Mouse (Mus musculus) induced T-regulatory cell, adult 2 months (primary cell): ENCODE results near the gene Etnk1.

ENCODE experiments used
- DNase-seq: peaks from one replicate; pipeline ENCODE4 v3.0.0-alpha.2; 2012; ENCODE audit warnings: low read depth

Gene Etnk1

GRCm38 (mm10) chr6:143216221-143216620 lies 49.2 kb downstream of the Etnk1 start:
- no peak for DNase-seq

DNA sequence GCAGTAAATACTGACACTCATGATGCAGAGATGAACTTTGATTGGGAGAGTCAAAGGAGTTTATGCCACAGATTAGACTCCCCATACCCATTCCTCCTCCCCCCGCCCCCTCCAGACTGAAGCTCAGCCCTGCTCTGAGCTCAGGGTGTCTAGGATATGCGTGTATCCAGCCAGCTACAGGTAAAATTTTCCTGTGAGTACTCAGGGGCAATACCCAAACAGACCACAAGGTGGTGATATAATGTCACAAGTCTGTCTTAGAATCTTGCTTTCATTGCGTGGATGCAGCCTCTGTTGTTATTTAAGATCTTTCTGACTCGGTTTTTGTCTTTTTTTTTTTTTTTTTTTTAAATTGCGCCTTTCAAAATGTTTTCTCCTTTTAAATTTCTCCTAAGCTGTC lies 52.3 kb downstream of the Etnk1 start:
- peak; percentile 83 for DNase-seq

DNA sequence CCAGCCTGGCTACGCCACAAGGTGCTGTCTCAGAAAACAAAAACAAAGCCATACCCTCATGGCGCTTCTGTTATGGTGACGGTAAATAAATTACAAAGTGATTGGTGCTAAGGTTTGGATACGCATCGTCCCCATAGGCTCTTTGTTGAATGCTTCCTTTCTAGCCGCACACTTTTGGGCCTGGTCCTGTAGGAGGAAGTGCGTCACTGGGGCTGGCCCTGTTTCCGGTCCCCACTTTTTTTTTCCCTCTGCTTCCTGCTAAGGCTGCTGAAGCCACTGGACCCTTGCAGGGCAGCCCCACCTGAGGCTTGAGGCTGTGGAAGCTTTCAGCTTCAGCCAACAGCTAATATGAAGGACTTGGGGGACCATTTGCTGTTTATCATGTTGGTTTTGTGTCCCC lies 54.2 kb downstream of the Etnk1 start:
- DNase-seq = no peak

DNA sequence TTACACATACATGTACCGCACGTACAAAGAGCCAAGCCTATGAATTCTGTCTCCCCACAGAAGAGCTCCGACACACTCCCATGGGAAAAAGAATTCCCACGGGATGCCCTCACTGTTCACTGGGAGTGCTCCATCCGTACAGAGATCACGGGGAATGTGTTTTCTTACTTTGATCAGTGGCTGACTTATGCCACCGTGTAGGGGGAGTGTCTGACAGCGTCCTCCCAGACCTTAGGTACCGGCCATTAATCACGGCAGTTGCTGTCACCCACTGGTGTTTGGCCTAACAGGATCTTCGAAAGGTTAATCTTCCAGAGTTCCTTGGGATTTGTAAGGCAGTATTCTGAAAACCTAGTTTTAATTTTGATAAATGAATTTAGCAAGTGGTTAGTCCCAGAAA lies 57.0 kb downstream of the Etnk1 start:
- DNase-seq = no peak

- DNase-seq = no peak
These were observed 57.9 kb downstream of the Etnk1 start for GRCm38 (mm10) chr6:143224885-143225284.

- DNase-seq = no peak
These were observed 61.7 kb downstream of the Etnk1 start for GRCm38 (mm10) chr6:143228696-143229095.

GRCm38 (mm10) chr6:143229906-143230305 lies 62.9 kb downstream of the Etnk1 start:
- no peak for DNase-seq

- DNase-seq = no peak
These were observed 63.9 kb downstream of the Etnk1 start for GRCm38 (mm10) chr6:143230888-143231287.

- no peak for DNase-seq
These were observed 65.7 kb downstream of the Etnk1 start for GRCm38 (mm10) chr6:143232718-143233117.

GRCm38 (mm10) chr6:143234868-143235267 lies 67.8 kb downstream of the Etnk1 start:
- DNase-seq = no peak

DNA sequence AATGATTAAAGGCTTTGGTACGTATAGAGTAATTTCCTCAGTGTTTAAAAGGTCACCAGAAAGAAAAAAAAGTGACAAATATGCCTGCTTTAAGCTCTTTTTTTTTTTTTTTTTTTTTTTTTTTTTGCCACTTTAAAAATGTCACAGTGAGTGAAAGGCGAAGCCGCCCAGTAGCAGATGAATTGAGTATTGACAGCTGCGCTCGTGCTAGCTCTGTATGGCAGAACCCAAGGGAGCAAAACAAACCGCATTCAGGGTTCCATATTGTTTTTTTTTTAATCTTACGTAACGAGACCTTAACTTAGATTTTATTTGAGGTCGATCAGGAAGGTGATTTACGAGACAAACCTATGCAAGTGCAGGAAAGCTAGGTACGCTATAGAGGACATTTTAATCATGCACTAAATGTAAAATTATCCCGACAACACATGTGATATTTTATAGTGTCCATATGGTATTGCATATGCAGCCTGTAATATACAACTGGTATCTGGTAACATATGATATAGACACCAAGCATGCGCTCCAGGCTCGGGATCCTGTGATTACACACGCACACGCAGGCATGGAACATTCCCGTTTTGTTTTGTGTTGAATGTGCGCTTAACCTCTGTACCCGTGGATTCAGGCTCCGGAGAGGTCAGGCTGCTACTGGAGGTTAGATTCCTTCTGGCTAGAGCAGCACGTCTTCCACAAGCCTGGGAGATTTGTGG lies 72.5 kb downstream of the Etnk1 start:
- DNase-seq = no peak

- DNase-seq = no peak
These were observed 76.2 kb downstream of the Etnk1 start for GRCm38 (mm10) chr6:143243191-143243590.

- DNase-seq = no peak
These were observed 90.9 kb downstream of the Etnk1 start for GRCm38 (mm10) chr6:143257921-143258320.

GRCm38 (mm10) chr6:143259169-143259629 lies 92.2 kb downstream of the Etnk1 start:
- no peak for DNase-seq

DNA sequence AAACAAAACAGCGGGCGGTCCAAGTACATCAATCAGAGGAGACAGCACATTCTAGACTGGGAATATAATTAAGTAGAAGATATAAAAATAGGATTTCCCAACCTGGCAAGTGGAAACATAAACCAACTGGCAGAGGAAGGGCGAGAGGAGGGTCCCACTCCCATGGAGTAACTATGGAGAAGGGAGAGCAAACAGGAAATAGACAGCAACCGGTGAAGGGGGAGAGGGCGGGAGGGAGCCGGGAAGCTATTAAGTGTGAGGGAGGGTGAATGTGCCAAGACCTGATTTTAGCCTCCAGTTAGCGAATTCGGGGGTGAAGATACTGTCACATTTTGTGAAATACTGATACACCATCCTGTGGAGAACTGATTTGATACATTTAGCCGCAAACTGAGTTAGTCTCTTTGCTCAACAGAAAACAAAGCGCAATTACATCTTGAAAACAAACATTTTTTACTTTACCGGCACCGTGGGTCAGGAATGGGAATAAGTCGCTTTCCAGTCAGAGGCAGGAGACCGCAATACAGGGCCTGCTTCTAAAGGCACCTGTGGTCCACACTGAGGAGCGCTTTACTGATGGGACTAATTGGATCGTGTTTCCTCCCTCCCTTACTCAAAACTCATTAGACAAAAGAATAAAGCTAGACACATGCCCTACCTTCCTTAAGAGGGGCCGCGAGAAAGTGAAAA lies 93.0 kb downstream of the Etnk1 start:
- no peak for DNase-seq

- no peak for DNase-seq
These were observed 93.7 kb downstream of the Etnk1 start for GRCm38 (mm10) chr6:143260560-143261288.

DNA sequence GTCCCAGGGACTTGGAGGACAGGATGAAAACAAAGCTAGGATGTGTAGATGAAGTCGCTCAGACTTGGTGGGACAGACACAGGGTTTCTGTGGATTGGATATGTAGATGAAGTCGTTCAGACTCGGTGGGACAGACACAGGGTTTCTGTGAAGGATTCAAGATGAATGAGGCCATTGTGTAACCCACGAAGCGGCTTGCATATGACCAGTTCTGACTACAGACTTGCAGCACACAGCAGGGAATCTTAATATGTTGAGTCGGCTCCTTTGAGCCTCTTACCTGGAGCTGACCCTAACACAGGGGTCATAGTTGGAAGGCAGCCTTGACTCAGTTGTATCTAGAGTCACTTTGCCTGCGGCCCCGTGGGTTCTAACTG lies 94.3 kb downstream of the Etnk1 start:
- no peak for DNase-seq

DNA sequence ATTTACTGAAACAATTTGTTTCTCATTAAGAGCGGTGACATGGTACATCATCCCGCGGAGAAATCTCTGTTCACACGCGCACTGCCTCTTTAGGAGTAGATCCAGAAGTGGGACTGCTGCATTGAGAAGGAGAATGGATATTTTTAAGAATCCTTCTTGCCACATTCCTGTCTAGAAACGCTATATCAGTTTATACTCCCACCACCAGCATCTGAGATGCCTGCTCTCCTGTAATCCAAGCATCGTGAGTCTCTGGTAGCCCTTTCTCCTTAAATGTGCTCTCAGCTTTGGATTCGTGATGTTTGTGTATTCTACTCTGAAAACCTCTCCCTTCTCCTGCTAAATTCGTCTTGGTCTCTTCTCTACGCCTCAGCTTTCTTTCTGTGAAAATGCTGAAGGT lies 98.5 kb downstream of the Etnk1 start:
- no peak for DNase-seq

DNA sequence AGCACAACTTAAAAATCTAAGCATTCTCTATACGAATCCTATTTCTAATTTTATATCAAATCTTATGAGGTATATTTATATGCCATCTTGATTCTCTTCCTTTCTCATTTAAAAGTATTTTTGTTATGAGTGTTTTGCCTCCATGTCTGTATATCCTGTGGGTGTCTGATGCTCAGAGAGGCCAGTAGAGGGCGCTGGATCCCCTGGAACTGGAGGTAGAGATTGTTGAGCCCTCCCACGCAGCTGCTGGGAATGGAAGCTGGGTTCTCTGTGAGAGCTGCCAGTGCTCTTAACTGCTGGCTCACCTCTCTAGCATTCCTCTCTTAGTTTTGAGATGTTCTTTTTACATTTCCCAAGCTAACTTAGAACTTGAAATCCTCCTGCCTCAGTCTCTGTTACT lies 112.2 kb downstream of the Etnk1 start:
- peak; percentile 36 for DNase-seq
